Mouse (Mus musculus): ENCODE results near the gene Eva1a. TPM values are rescaled to one million over a fixed set of nuclear protein-coding genes. Genes with fewer than 3 reads are reported as not detected.

The Eva1a gene
- polyA plus RNA-seq, 1 experiment from 2014 or later: 3.8 TPM

GRCm38 (mm10) chr6:82110473-82110872, 69.6 kb downstream of the Eva1a start:
- Histone ChIP-seq H3K9ac (ENCODE audit: low read depth, low read length) (no peak overlapping the region), H3K4me2 (replicated peaks; ENCODE audit: low read depth, low read length) (no peak overlapping the region)
- ATAC-seq (ENCODE audit: low FRiP score): no peak

GRCm38 (mm10) chr6:82111111-82111510, 70.3 kb downstream of the Eva1a start:
- no peaks in the 10 kb centered on the region for H3K36me3 ChIP-seq (ENCODE audit: control insufficient read depth, insufficient read depth, low read length)
- no peaks in the 10 kb centered on the region for H3K27me3 ChIP-seq (ENCODE audit: control insufficient read depth, insufficient read depth, low read length)
- no peaks in the 10 kb centered on the region for H3K9me3 ChIP-seq (ENCODE audit: control insufficient read depth, low read length)
- H3K4me3 ChIP-seq (ENCODE audit: low read depth, low read length): no peak overlapping the region
- 90% methylated on average over 1 of the region's 1 CpGs for WGBS
- H3K4me2 ChIP-seq (replicated peaks; ENCODE audit: low read depth, low read length): no peak overlapping the region
- H3K4me1 ChIP-seq (replicated peaks; ENCODE audit: control insufficient read depth, insufficient read depth, low read length): no peaks in the 10 kb centered on the region
- no peak overlapping the region for H3K27ac ChIP-seq (ENCODE audit: low read depth, low read length)
- DNase-seq (ENCODE audit: low spot score) (no peak), ATAC-seq (ENCODE audit: low FRiP score) (no peak)
- no peak overlapping the region for H3K9ac ChIP-seq (ENCODE audit: low read depth, low read length)

More at GRCm38 (mm10) chr6:82110473-82110872, 69.6 kb downstream of the Eva1a start:
- Histone ChIP-seq H3K27ac (ENCODE audit: low read depth, low read length) (no peak overlapping the region), H3K27me3 (ENCODE audit: control insufficient read depth, insufficient read depth, low read length) (no peaks in the 10 kb centered on the region), H3K9me3 (ENCODE audit: control insufficient read depth, low read length) (no peaks in the 10 kb centered on the region), H3K4me3 (ENCODE audit: low read depth, low read length) (no peak overlapping the region), H3K36me3 (ENCODE audit: control insufficient read depth, insufficient read depth, low read length) (no peaks in the 10 kb centered on the region), H3K4me1 (replicated peaks; ENCODE audit: control insufficient read depth, insufficient read depth, low read length) (no peaks in the 10 kb centered on the region)
- WGBS: 94% methylated on average over 7 of the region's 7 CpGs
- no peak for DNase-seq (ENCODE audit: low spot score)

- Histone ChIP-seq H3K27ac (ENCODE audit: low read depth, low read length) (no peak overlapping the region), H3K4me3 (ENCODE audit: low read depth, low read length) (no peak overlapping the region), H3K4me2 (replicated peaks; ENCODE audit: low read depth, low read length) (no peak overlapping the region), H3K27me3 (ENCODE audit: control insufficient read depth, insufficient read depth, low read length) (no peaks in the 10 kb centered on the region), H3K9me3 (ENCODE audit: control insufficient read depth, low read length) (no peaks in the 10 kb centered on the region), H3K4me1 (replicated peaks; ENCODE audit: control insufficient read depth, insufficient read depth, low read length) (no peaks in the 10 kb centered on the region), H3K36me3 (ENCODE audit: control insufficient read depth, insufficient read depth, low read length) (no peaks in the 10 kb centered on the region), H3K9ac (ENCODE audit: low read depth, low read length) (no peak overlapping the region)
- 83% methylated on average over 3 of the region's 3 CpGs for WGBS
- DNase-seq (ENCODE audit: low spot score): no peak
- ATAC-seq (ENCODE audit: low FRiP score): no peak
These were observed 70.7 kb downstream of the Eva1a start for GRCm38 (mm10) chr6:82111540-82111939.

GRCm38 (mm10) chr6:82112127-82113090, 71.6 kb downstream of the Eva1a start:
- Histone ChIP-seq H3K27me3 (ENCODE audit: control insufficient read depth, insufficient read depth, low read length) (no peaks in the 10 kb centered on the region), H3K9ac (ENCODE audit: low read depth, low read length) (no peak overlapping the region), H3K27ac (ENCODE audit: low read depth, low read length) (no peak overlapping the region), H3K9me3 (ENCODE audit: control insufficient read depth, low read length) (no peaks in the 10 kb centered on the region), H3K4me2 (replicated peaks; ENCODE audit: low read depth, low read length) (no peak overlapping the region), H3K4me3 (ENCODE audit: low read depth, low read length) (no peak overlapping the region), H3K36me3 (ENCODE audit: control insufficient read depth, insufficient read depth, low read length) (no peaks in the 10 kb centered on the region), H3K4me1 (replicated peaks; ENCODE audit: control insufficient read depth, insufficient read depth, low read length) (no peaks in the 10 kb centered on the region)
- no peak for ATAC-seq (ENCODE audit: low FRiP score)
- no peak for DNase-seq (ENCODE audit: low spot score)
- 81% methylated on average over 14 of the region's 14 CpGs for WGBS

DNA sequence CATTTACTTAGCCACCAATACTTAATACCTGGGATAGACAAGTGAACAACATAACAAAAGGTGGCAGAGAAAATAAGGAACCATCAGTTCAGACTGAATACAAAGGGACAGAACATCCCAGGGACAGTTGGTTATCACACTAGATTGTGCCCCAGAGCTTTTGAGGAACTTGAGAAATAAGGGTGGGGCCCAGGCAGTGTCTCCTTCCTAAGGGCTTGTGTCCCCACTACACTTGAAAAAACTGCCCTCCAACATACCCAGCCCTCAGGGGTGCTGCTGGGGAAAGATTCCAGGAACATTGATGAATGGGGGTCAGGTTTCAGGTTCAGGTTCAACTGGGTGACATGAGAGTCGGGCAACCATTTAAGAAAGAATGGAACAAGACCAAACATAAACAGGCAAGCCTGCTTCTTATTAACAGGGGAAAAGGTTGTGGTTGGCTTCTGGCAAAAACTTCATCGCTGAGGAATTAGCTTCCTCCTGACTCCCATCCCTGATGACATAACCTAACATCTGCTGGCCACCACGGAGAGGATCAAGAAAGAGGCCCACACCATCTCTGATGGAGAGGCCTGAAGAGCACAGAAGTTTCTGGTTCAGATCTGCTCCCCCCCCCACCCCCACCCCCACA, 74.6 kb downstream of the Eva1a start:
- Histone ChIP-seq H3K9ac (ENCODE audit: low read depth, low read length) (no peak overlapping the region), H3K4me1 (replicated peaks; ENCODE audit: control insufficient read depth, insufficient read depth, low read length) (no peaks in the 10 kb centered on the region), H3K4me3 (ENCODE audit: low read depth, low read length) (no peak overlapping the region), H3K4me2 (replicated peaks; ENCODE audit: low read depth, low read length) (no peak overlapping the region), H3K27ac (ENCODE audit: low read depth, low read length) (no peak overlapping the region), H3K9me3 (ENCODE audit: control insufficient read depth, low read length) (no peaks in the 10 kb centered on the region), H3K27me3 (ENCODE audit: control insufficient read depth, insufficient read depth, low read length) (no peaks in the 10 kb centered on the region), H3K36me3 (ENCODE audit: control insufficient read depth, insufficient read depth, low read length) (no peaks in the 10 kb centered on the region)
- WGBS: 62% methylated on average over 3 of the region's 3 CpGs
- no peak for DNase-seq (ENCODE audit: low spot score)
- no peak for ATAC-seq (ENCODE audit: low FRiP score)

GRCm38 (mm10) chr6:82116176-82116575, 75.3 kb downstream of the Eva1a start:
- H3K4me3 ChIP-seq (ENCODE audit: low read depth, low read length): no peak overlapping the region
- ATAC-seq (ENCODE audit: low FRiP score) (no peak), DNase-seq (ENCODE audit: low spot score) (no peak)
- no peaks in the 10 kb centered on the region for H3K4me1 ChIP-seq (replicated peaks; ENCODE audit: control insufficient read depth, insufficient read depth, low read length)
- H3K4me2 ChIP-seq (replicated peaks; ENCODE audit: low read depth, low read length): no peak overlapping the region
- 63% methylated on average over 3 of the region's 3 CpGs for WGBS
- no peaks in the 10 kb centered on the region for H3K36me3 ChIP-seq (ENCODE audit: control insufficient read depth, insufficient read depth, low read length)
- H3K27me3 ChIP-seq (ENCODE audit: control insufficient read depth, insufficient read depth, low read length): no peaks in the 10 kb centered on the region
- no peak overlapping the region for H3K9ac ChIP-seq (ENCODE audit: low read depth, low read length)
- H3K27ac ChIP-seq (ENCODE audit: low read depth, low read length): no peak overlapping the region
- H3K9me3 ChIP-seq (ENCODE audit: control insufficient read depth, low read length): no peaks in the 10 kb centered on the region

DNA sequence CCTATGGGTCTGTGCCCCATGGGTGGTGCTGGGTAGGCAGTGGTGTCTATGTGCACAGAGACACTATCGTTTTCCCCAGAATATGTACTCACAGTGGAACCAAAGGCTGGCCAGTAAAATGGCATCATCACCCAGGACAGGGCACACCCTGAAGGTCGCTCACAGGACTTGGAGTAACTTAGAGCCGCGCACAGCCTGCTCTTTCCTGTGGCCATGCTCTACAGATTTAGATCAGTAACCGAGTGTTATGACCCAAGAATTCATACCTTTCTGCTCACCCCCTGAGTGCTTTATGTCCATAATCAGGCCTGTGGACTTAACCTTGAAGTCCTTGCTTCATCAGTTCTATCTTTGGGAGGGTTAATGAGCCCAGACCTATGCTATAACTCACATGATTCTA, 77.0 kb downstream of the Eva1a start:
- H3K4me3 ChIP-seq (ENCODE audit: low read depth, low read length): no peak overlapping the region
- H3K9ac ChIP-seq (ENCODE audit: low read depth, low read length): no peak overlapping the region
- no peaks in the 10 kb centered on the region for H3K27me3 ChIP-seq (ENCODE audit: control insufficient read depth, insufficient read depth, low read length)
- no peak overlapping the region for H3K4me2 ChIP-seq (replicated peaks; ENCODE audit: low read depth, low read length)
- ATAC-seq (ENCODE audit: low FRiP score): no peak
- no peaks in the 10 kb centered on the region for H3K4me1 ChIP-seq (replicated peaks; ENCODE audit: control insufficient read depth, insufficient read depth, low read length)
- no peaks in the 10 kb centered on the region for H3K36me3 ChIP-seq (ENCODE audit: control insufficient read depth, insufficient read depth, low read length)
- no peak overlapping the region for H3K27ac ChIP-seq (ENCODE audit: low read depth, low read length)
- DNase-seq (ENCODE audit: low spot score): no peak
- 91% methylated on average over 5 of the region's 5 CpGs for WGBS
- no peaks in the 10 kb centered on the region for H3K9me3 ChIP-seq (ENCODE audit: control insufficient read depth, low read length)

DNA sequence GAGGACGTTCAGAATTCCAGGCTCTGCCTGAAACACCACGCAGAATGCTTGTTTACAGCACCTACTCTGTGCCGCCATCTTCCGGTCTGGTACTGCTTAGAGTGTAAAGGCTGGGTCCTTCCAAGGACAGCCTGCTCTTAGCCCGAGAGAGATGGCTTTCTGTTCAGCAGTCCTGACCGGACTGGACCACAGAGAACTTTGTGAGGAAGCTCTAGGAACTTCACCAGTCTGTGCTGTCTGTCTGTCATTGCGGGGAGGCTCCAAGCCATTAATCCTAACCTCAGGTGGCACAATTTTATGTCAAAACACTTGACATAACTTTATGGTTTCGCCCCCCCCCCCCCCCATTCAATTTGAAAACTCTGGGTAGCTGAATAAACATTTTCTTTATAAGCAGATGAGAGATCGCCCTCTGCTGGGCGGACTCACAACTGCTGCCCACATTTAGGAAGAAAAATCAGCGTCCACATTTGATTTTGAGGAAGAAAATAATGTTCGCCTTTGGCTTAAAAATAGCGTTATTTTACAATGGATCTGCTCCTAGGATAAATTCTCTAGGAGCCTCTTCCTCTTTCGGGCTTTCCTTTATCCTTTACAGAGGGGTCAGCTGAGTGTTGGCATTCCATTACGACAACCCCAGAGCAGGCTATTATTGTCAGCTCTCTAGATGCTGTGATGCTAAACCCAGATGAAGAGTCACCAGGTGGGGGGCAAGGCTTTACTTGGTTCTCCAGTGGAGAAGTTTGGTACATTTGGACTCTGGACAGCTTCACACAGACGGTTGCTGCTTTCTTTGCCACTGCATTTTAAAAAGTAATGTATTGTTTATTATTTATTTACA, 78.7 kb downstream of the Eva1a start:
- ATAC-seq (ENCODE audit: low FRiP score) (peak; percentile 75), DNase-seq (ENCODE audit: low spot score) (peak; percentile 77)
- no peak overlapping the region for H3K4me3 ChIP-seq (ENCODE audit: low read depth, low read length)
- H3K36me3 ChIP-seq (ENCODE audit: control insufficient read depth, insufficient read depth, low read length): no peaks in the 10 kb centered on the region
- H3K4me1 ChIP-seq (replicated peaks; ENCODE audit: control insufficient read depth, insufficient read depth, low read length): no peaks in the 10 kb centered on the region
- H3K9me3 ChIP-seq (ENCODE audit: control insufficient read depth, low read length): no peaks in the 10 kb centered on the region
- WGBS: 23% methylated on average over 16 of the region's 16 CpGs
- 0 out of 2 replicates have a peak overlapping the region, but pooled peaks have one; percentile 11 for H3K9ac ChIP-seq (ENCODE audit: low read depth, low read length)
- no peaks in the 10 kb centered on the region for H3K27me3 ChIP-seq (ENCODE audit: control insufficient read depth, insufficient read depth, low read length)
- no peak overlapping the region; the same call in 1 of the 2 replicates for H3K4me2 ChIP-seq (replicated peaks; ENCODE audit: low read depth, low read length)
- H3K27ac ChIP-seq (ENCODE audit: low read depth, low read length): no peak overlapping the region
